Mouse (Mus musculus): ENCODE measurements around the gene Gipc2.

DNA sequence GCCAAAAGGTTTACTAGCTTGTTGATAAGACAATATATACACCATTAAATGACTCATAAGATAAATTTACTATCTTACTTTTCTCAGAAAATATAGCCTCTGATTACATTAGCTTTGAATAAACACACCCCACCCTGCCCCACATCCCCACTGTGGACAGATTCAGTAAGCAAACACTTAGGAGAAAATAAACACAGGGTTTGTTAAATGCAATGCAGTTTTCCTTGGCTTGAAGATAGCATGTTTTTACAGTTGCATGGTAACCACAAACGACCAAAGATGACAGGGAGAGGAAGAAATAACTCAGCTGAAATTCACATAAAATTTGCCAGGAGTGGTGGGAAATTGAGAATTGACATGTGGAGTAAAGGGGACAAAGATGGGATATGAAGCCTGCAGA lies 4.4 kb upstream of the Gipc2 start:
- TF ChIP-seq CTCF (IDR thresholded peaks at IDR 0.05; ENCODE audit: low read depth, low read length) (no peak), POLR2A (IDR thresholded peaks at IDR 0.05; ENCODE audit: borderline replicate concordance, low read depth, low read length) (no peak)

Data from bone marrow macrophage, adult 2 months (primary cell).